Mouse (Mus musculus) cortical plate, adult 2 months (tissue): Measurements from ENCODE around the gene Lamb1.

Experiments used
- CTCF ChIP-seq: fragments of 200-500 bp; IDR thresholded peaks from 2 replicates; pipeline ENCODE4 v1.5.1; 2011; ENCODE audit warnings: mild to moderate bottlenecking, control low read depth, low read length; ENCODE audit not compliant: insufficient read depth; ENCODE audit errors: extremely low read depth
- POLR2A ChIP-seq: fragments of 200-500 bp; IDR thresholded peaks from 2 replicates; pipeline ENCODE4 v1.6.1; 2011; ENCODE audit warnings: mild to moderate bottlenecking, low read length, control low read depth; ENCODE audit not compliant: insufficient read depth; ENCODE audit errors: extremely low read depth

- TF ChIP-seq POLR2A = no peak
- TF ChIP-seq CTCF = no peak
Measured at GRCm38 (mm10) chr12:31246615-31247014, 18.4 kb upstream of the Lamb1 start.
